Mouse (Mus musculus): ENCODE data around the gene C130032M10Rik. TPM values are rescaled to one million over a fixed set of nuclear protein-coding genes. Genes with fewer than 3 reads are reported as not detected.

Gene C130032M10Rik
- polyA plus RNA-seq, 1 experiment from 2014 or later = 0.33 TPM

DNA sequence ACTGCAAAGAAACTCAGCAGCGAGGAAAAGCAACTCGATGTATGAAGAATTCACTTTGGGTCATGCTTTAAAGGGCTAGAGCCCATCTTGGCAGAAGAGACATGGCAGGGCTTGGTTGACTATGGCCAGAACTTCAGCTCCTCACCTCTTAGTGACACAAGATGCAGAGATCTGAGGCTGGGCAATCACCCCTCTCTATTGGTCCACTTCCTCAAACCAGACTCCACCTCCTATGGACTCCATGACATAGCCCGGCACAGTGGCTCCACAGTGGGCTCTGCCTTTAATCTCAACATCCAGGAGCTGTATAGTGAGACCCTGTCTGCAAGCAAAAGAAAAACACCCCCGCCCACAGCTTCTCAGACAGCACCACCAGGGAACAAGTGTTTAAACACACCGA, 30.7 kb upstream of the C130032M10Rik start:
- WGBS = 64% methylated on average over 5 of the region's 5 CpGs

GRCm38 (mm10) chr9:114486808-114487207, 28.7 kb upstream of the C130032M10Rik start:
- H3K27me3 ChIP-seq (replicated peaks; ENCODE audit: insufficient read depth, low read length) = no peaks in the 10 kb centered on the region
- H3K9ac ChIP-seq (replicated peaks; ENCODE audit: low read depth) = no peak overlapping the region
- H3K36me3 ChIP-seq (ENCODE audit: insufficient read depth, low read length) = no peaks in the 10 kb centered on the region
- H3K9me3 ChIP-seq (ENCODE audit: low read length) = no peaks in the 10 kb centered on the region
- ATAC-seq (no peak), DNase-seq (ENCODE audit: low spot score) (no peak)
- no peak overlapping the region for H3K4me2 ChIP-seq (replicated peaks; ENCODE audit: low read depth, low read length)
- WGBS = 71% methylated on average over 4 of the region's 4 CpGs
- H3K4me1 ChIP-seq (ENCODE audit: insufficient read depth, low read depth, low read length) = no peaks in the 10 kb centered on the region
- H3K27ac ChIP-seq (ENCODE audit: low read length) = no peak overlapping the region
- no peak for TF ChIP-seq CTCF (IDR thresholded peaks at IDR 0.05)
- no peak for TF ChIP-seq EP300 (IDR thresholded peaks at IDR 0.05)
- no peak overlapping the region for H3K4me3 ChIP-seq (ENCODE audit: low read depth, low read length)

More for the DNA sequence above, 30.7 kb upstream of the C130032M10Rik start:
- no peak for TF ChIP-seq EP300 (IDR thresholded peaks at IDR 0.05)
- no peak for TF ChIP-seq CTCF (IDR thresholded peaks at IDR 0.05)
- DNase-seq (ENCODE audit: low spot score) = no peak
- Histone ChIP-seq H3K4me3 (ENCODE audit: low read depth, low read length) (no peak overlapping the region), H3K36me3 (ENCODE audit: insufficient read depth, low read length) (no peaks in the 10 kb centered on the region), H3K4me2 (replicated peaks; ENCODE audit: low read depth, low read length) (no peak overlapping the region), H3K9me3 (ENCODE audit: low read length) (no peaks in the 10 kb centered on the region), H3K9ac (replicated peaks; ENCODE audit: low read depth) (no peak overlapping the region), H3K4me1 (ENCODE audit: insufficient read depth, low read depth, low read length) (no peaks in the 10 kb centered on the region), H3K27ac (ENCODE audit: low read length) (no peak overlapping the region), H3K27me3 (replicated peaks; ENCODE audit: insufficient read depth, low read length) (no peaks in the 10 kb centered on the region)
- ATAC-seq = no peak

GRCm38 (mm10) chr9:114487481-114488258, 27.8 kb upstream of the C130032M10Rik start:
- ATAC-seq (no peak), DNase-seq (ENCODE audit: low spot score) (no peak)
- Histone ChIP-seq H3K9me3 (ENCODE audit: low read length) (no peaks in the 10 kb centered on the region), H3K27me3 (replicated peaks; ENCODE audit: insufficient read depth, low read length) (no peaks in the 10 kb centered on the region), H3K9ac (replicated peaks; ENCODE audit: low read depth) (no peak overlapping the region), H3K27ac (ENCODE audit: low read length) (no peak overlapping the region), H3K4me1 (ENCODE audit: insufficient read depth, low read depth, low read length) (no peaks in the 10 kb centered on the region), H3K4me2 (replicated peaks; ENCODE audit: low read depth, low read length) (no peak overlapping the region), H3K36me3 (ENCODE audit: insufficient read depth, low read length) (no peaks in the 10 kb centered on the region), H3K4me3 (ENCODE audit: low read depth, low read length) (no peak overlapping the region)
- TF ChIP-seq CTCF (IDR thresholded peaks at IDR 0.05) = no peak
- TF ChIP-seq EP300 (IDR thresholded peaks at IDR 0.05) = no peak
- 69% methylated on average over 23 of the region's 23 CpGs for WGBS

- no peak for DNase-seq (ENCODE audit: low spot score)
- Histone ChIP-seq H3K4me3 (ENCODE audit: low read depth, low read length) (no peak overlapping the region), H3K36me3 (ENCODE audit: insufficient read depth, low read length) (no peaks in the 10 kb centered on the region), H3K27ac (ENCODE audit: low read length) (no peak overlapping the region), H3K4me2 (replicated peaks; ENCODE audit: low read depth, low read length) (no peak overlapping the region), H3K9ac (replicated peaks; ENCODE audit: low read depth) (no peak overlapping the region), H3K9me3 (ENCODE audit: low read length) (no peaks in the 10 kb centered on the region), H3K27me3 (replicated peaks; ENCODE audit: insufficient read depth, low read length) (no peaks in the 10 kb centered on the region), H3K4me1 (ENCODE audit: insufficient read depth, low read depth, low read length) (no peaks in the 10 kb centered on the region)
- ATAC-seq = no peak
- WGBS = 69% methylated on average over 7 of the region's 7 CpGs
- TF ChIP-seq EP300 (IDR thresholded peaks at IDR 0.05) = no peak
- TF ChIP-seq CTCF (IDR thresholded peaks at IDR 0.05) = no peak
Measured at GRCm38 (mm10) chr9:114496469-114496868, 19.0 kb upstream of the C130032M10Rik start.

GRCm38 (mm10) chr9:114498218-114498617, 17.3 kb upstream of the C130032M10Rik start:
- 4% methylated on average over 11 of the region's 11 CpGs for WGBS
- no peaks in the 10 kb centered on the region for H3K27me3 ChIP-seq (replicated peaks; ENCODE audit: insufficient read depth, low read length)
- H3K9me3 ChIP-seq (ENCODE audit: low read length) = no peaks in the 10 kb centered on the region
- no peaks in the 10 kb centered on the region for H3K36me3 ChIP-seq (ENCODE audit: insufficient read depth, low read length)
- no peak for TF ChIP-seq EP300 (IDR thresholded peaks at IDR 0.05)
- peak; percentile 95 for TF ChIP-seq CTCF (IDR thresholded peaks at IDR 0.05)
- H3K9ac ChIP-seq (replicated peaks; ENCODE audit: low read depth) = no peak overlapping the region
- H3K4me3 ChIP-seq (ENCODE audit: low read depth, low read length) = no peak overlapping the region
- no peak overlapping the region for H3K4me2 ChIP-seq (replicated peaks; ENCODE audit: low read depth, low read length)
- no peaks in the 10 kb centered on the region for H3K4me1 ChIP-seq (ENCODE audit: insufficient read depth, low read depth, low read length)
- peak; percentile 87 for DNase-seq (ENCODE audit: low spot score)
- ATAC-seq = peak; percentile 65
- no peak overlapping the region for H3K27ac ChIP-seq (ENCODE audit: low read length)

GRCm38 (mm10) chr9:114499783-114500515, 15.5 kb upstream of the C130032M10Rik start:
- WGBS = 16% methylated on average over 15 of the region's 15 CpGs
- Histone ChIP-seq H3K4me3 (ENCODE audit: low read depth, low read length) (no peak overlapping the region), H3K9me3 (ENCODE audit: low read length) (no peaks in the 10 kb centered on the region), H3K4me1 (ENCODE audit: insufficient read depth, low read depth, low read length) (no peaks in the 10 kb centered on the region), H3K4me2 (replicated peaks; ENCODE audit: low read depth, low read length) (no peak overlapping the region), H3K27me3 (replicated peaks; ENCODE audit: insufficient read depth, low read length) (no peaks in the 10 kb centered on the region), H3K36me3 (ENCODE audit: insufficient read depth, low read length) (no peaks in the 10 kb centered on the region), H3K9ac (replicated peaks; ENCODE audit: low read depth) (no peak overlapping the region), H3K27ac (ENCODE audit: low read length) (no peak overlapping the region)
- peak; percentile 63 for ATAC-seq
- DNase-seq (ENCODE audit: low spot score) = peak; percentile 83
- peak; percentile 82 for TF ChIP-seq CTCF (IDR thresholded peaks at IDR 0.05)
- no peak for TF ChIP-seq EP300 (IDR thresholded peaks at IDR 0.05)
